Mouse (Mus musculus): ENCODE results near the gene Kndc1.

The Kndc1 gene

DNA sequence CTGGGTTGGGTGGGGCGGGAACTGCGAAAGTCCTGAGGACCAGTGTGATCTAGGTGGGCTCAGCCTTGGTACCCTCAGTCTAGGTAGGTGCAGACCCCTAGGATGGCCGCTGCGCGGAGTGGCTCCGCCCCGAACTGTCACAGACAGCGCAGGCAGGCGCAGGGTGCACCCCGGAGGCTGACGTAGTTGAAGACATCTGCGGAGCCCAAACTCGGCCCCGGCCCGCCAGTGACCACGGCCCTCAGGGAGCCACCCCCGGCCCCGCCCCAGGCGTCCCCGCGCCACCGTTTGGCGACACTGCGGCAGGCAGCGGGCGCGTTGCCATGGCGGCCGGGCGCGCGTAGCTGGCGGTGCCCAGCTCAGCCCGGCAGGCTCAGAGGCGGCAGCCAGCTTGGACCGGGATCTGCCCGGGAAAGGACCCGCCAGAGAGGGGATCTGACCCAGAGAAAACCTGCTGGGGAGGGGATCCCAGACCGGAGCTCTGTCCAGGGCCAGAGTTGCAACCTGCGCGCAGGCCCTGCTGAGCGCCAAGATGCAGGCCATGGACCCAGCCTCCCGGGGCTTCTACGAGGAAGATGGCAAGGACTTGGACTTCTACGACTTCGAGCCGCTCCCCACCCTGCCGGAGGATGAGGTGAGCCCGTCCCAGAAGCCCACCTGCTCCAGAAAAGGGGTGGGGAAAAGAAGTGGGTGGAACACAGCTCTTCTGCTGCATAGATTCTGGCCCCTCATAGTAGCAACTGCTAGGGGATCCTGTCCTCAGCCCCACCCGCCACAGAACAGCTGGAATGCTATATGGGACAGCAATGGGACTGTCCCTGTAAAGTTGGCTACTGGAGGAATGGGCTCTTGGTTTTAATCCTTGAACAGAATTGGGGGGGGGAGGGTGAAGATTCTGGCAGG is at the start of gene Kndc1:
TSS of gene Kndc1 (plus strand) at position 42 of the 903 bp plus-strand sequence.
- peak; percentile 62 to 83 for DNase-seq (ENCODE audit: low spot score in 2 of 2)

DNA sequence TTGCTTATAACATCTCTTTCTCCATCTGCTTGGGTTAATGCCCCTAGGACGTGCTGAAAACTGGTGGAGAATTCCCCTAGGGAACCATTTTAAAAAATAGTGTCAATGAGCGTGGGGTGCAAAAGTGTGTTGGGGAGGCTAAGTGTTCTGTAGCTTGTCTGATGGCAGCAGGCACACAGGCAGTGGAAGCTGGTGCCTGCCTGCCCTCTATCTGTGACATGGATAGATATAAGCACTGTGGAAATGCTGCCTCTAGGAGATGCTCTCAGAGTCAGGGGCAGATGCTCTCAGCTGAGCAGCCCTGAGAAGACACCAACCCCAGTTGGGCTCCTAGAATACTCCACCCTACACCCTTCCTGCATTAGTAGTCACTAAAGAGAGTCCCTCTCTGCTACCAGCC is 49.4 kb upstream of the Kndc1 start:
- DNase-seq (ENCODE audit: low spot score in 2 of 2) = no peak

DNA sequence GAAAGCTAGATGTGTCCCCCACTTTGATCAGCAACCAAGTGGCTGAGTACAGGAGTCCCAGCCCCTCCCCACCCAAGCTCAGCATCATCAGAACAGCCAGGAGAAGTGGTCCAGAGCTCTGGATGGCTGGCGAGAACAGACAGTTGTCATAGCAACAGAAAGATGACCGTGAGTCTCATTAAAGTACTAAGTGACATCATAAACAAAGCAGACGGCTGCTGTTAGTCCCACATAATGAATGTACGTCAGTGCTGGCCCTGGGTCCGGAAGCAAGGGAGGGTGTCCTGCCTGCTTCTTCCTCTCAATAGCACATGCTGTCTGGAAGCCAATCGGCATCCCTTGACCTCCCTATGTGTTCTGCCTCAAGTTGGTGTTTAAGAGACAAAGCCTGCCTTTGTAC is 44.3 kb upstream of the Kndc1 start:
- DNase-seq (ENCODE audit: low spot score in 2 of 2) = no peak

DNA sequence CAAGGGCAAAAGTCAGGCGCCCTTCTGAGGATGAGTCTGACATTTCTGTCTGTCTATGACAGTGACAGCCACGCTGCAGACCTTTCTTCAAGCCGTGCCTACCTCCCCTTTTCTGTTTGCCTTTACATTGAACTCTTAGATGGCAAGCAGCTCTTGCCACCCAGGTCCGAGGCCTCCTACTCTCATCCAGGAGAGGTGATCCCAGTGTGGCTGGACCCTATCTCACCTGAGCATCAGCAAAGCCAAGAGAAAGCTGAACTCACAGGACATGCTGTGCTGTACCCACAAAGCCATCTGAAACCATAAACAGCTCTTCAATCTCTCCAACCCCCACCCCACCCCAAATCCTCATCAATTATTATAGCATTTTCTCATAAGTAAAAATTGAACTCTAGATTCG is 43.8 kb upstream of the Kndc1 start:
- DNase-seq (ENCODE audit: low spot score in 2 of 2) = no peak

DNA sequence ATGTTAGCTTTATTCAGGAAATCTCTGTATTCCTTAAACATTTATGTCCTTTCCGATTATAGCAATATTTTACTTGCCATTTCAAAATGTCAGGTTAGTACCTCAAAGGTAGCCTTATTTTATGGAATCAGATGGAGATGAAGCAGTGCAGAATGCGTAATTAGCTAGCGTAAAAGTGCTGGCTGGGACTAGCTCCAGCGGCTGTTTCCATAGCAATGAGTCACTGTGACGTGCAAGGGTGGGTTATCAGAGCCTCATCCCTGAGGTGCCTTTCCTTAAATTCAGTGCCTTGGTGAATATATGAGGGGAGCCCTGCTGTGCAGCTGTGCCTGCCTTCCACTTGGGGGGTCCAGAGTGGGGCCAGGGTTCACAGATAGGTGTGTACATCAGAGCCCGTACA is 43.4 kb upstream of the Kndc1 start:
- DNase-seq (ENCODE audit: low spot score in 2 of 2) = peak in 1 of 2 experiments; percentile 66

DNA sequence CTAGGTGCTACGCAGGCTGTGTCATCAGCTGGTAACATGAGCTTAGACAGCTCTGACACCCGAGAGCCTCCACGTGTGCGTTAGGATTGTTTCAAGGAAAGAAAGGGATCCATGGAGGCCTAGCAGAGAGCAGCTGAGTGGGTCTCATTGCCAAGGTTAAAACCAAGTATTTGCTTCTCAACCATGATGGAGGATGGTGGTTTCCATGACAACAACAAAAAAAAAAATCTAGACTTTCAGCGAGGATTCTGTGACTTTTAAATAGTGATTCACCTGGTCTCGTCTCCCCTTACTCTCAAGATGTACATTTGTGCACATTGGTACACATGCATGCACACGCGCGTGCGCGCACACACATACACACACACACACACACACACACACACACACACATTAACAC is 39.2 kb upstream of the Kndc1 start:
- DNase-seq (ENCODE audit: low spot score in 2 of 2) = no peak

DNA sequence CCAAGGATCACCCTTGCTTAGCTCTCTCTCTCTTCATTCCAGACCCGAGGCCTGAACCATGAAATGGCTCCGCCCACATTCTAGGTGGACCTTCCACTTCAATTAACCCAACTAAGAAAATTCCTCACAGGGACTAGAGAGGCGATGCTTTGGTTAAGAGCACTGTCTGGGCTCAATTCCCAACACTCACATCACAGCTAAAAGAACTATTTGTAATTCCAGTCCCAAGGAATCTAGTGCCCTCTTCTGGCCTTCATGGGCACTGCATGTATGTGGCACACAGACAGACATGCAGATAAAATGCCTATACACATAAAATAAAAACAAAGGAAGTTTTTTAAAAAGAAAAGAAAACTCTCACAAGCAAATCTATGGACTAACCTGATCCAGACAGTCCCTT is 33.1 kb upstream of the Kndc1 start:
- peak in 1 of 2 experiments; percentile 90 for DNase-seq (ENCODE audit: low spot score in 2 of 2)

DNA sequence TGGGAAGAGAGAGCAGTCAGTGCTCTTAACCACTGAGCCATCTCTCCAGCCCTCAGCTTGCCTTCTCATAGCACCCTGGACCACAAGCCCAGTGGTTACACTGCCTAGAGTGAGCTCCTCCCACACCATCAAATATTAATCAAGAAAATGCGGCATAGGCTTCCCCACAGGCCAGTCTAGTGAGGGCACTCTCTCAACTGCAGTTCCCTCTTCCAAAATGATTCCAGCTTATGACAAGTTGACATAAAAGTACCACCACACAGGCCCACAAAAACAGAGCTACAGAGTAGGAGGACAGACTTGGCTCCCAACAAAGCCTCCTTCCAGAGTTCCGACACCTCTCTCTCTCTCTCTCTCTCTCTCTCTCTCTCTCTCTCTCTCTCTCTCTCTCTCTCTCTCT is 31.4 kb upstream of the Kndc1 start:
- DNase-seq (ENCODE audit: low spot score in 2 of 2) = no peak

DNA sequence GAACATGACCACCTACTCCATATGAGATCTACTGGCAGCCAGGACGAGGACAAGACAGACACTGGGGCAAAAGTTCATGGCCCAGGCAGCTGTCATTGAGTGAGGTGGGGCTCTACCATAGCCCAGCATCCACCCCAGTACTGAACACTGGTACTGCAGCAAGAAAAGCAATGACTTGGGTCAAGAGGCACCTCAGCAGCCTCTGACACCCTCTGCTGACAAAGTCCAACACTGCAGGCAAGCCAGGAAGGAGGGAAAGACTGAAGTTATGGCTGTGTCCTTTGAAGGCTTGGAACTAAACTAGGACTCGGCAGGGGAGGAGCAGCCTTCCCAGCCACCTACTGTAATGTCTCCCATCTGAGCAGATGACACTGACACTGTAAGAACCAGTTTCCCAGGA is 30.2 kb upstream of the Kndc1 start:
- no peak for DNase-seq (ENCODE audit: low spot score in 2 of 2)

DNA sequence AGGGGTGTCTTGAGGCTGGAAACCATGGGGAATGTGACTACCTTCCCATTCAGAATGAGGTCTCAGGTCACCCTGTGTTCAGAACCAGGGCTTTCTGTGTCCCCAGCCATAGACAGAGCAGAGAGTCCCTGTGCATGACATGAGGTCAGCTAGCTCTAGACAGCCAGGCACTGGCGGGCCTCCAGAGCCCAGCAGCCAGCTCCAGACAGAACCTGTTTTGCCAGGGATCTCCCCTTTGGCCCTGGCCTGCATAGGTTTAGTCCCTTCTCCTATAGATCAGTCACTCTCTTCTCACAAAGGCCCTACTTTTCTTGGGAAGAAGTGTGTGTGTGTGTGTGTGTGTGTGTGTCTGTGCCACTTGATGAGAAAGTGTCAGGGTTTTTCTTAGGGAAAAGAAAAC is 29.6 kb upstream of the Kndc1 start:
- DNase-seq (ENCODE audit: low spot score in 2 of 2) = no peak

DNA sequence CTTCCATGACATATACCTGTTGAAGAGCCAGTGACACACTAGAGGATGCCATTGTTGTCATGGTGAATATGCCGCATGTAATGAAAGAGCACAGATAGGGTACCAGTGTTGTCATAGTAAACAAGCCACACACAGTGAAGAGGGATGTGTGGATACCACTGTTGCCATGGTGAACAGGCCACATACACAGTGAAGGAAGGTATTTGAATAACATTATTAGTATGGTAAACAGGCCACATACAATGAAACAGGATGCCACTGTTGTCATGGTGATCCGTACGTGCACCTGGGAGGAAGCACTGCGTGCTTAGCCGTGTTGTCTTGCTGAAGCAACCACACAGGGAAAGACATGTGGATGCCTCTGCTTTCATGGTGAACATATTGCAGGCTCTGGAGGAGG is 23.5 kb upstream of the Kndc1 start:
- no peak for DNase-seq (ENCODE audit: low spot score in 2 of 2)

DNA sequence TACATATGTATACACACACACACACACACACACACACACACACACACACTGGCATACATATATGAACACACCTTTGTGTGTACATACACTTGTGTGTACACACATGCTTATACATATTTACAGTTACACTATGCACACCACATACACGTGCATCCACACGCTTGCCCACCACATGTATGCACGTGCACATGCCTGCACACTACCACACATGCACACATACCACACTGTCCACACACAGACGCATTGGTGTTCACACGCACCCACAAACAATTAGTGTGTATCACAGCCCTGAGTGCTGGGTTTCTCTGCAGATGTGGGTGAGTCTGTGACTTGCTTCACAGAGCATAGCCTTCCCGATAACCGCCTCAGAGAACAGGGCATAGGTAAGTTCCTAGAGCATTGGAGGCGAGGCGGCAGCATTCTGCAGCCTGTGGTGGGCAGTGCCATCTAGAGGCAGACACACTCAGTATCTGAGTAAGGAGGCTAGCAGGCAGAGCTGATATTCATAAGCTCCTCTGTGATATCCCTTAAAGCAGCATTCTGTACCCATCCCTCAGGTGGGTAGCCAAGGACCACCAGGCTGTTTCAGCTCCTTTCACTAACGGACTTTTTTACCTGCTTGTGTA is 17.2 kb upstream of the Kndc1 start:
- peak in 1 of 2 experiments; percentile 70 for DNase-seq (ENCODE audit: low spot score in 2 of 2)

DNA sequence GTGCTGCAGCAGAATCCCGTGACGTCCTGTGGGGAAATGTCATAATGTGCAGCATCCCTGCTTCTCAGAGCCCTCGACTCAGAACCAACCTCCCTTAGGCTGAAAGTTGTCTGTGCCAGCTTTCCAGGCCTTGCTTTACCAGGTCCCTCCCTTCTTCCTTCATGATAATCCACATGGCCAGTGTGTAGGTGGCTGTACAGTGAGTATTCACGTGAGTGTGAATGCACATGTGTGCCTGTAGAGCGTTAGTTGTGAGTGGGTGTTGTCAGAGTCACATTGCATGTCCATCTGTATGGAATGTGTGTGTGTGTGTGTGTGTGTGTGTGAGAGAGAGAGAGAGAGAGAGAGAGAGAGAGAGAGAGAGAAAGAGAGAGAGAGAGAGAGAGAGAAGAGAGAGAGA is 16.4 kb upstream of the Kndc1 start:
- DNase-seq (ENCODE audit: low spot score in 2 of 2) = peak in 1 of 2 experiments; percentile 50

DNA sequence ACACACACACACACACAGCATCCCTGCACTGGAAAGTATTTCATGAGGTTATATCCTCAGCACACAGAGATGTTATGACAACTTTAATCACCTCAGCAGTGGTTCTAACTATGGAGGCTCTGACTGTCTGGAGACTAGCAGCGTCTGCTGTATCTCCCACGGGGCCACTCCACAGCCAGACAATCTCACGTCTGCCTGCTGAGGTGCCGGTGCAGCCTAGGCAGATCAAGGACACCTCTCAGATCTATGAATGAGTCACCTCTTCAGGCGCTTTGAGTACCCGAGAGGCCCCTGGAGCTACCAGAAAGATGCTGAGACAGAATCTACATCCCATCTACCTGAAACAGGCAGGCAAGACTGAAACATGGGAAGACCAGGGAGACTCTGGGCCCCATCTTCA is 15.9 kb upstream of the Kndc1 start:
- DNase-seq (ENCODE audit: low spot score in 2 of 2) = no peak

DNA sequence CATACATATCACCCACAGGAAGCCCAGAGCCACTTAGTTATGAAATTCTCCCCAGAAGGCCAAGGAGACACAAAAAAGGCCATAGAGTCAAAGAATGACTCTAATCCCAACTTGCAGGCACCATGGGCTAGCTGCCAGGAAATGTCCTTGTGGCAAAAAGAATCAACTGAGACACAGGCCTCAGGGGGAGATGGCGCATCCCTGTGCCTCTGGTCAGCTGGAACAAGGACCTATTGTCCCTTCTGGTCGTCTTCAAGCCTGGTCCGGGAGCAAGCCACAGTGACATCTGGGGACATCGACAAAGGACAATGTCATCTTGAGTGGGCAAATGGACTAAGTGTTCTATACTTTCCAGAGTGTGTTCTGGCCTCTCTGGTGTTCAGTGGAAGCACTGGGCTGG is 11.0 kb upstream of the Kndc1 start:
- DNase-seq (ENCODE audit: low spot score in 2 of 2) = no peak

DNA sequence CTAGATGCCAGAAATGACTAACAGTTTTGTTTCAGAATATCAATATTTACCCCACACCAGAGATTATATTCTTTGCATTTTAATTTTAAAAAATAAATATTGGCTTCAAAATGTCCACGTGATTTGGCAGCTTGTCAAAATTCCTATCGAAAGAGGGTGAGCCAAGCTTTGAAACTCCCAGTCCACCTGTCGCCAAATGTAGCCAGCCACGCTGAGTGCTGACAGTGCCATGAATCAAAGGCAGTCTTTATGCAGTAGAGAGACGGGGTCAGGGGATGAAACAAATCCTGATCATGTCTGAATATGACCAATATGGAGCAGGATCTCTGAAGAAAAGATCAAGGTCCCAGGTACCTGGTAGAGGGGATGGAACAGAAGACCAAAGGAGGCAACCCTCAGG is 2.7 kb upstream of the Kndc1 start:
- DNase-seq (ENCODE audit: low spot score in 2 of 2) = no peak

DNA sequence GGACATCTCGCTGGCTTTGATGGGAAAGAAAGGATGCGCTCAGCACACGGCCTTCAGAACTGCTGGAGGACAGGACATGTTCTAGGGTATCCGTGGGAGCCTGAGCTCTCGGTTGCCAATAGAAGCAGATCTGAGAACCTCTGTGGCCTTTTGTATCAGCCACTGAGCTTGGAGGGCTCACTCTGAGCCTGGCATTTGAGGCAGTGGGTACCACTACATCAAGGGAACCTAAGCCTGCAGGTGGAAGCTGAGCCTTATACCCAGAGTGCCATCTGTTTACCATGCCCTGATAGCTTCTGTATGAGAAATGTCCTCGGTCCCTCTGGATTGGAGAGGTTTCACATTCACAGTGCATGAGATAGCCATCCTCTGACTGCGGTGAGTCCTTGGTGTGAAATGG is 1.8 kb downstream of the Kndc1 start:
- no peak for DNase-seq (ENCODE audit: low spot score in 2 of 2)

DNA sequence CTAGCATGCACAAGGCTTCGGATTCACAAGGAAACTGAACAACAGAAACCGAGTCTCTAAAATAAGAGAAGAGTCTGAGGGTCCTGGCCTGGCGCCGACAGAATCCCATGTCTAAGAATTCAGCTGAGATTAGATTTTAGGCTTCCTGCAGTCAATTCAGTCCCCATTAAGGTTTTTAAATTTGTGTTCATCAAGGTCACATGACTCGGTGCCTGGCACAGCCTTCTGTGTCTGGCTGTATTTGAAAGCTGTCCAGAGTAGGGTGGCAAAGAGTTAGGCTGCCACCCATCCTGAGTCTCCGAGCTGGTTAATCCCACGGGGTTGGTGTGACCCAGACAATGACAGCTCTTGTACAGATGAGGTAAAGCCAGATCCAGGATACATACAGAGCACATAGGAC is 2.3 kb downstream of the Kndc1 start:
- no peak for DNase-seq (ENCODE audit: low spot score in 2 of 2)

DNA sequence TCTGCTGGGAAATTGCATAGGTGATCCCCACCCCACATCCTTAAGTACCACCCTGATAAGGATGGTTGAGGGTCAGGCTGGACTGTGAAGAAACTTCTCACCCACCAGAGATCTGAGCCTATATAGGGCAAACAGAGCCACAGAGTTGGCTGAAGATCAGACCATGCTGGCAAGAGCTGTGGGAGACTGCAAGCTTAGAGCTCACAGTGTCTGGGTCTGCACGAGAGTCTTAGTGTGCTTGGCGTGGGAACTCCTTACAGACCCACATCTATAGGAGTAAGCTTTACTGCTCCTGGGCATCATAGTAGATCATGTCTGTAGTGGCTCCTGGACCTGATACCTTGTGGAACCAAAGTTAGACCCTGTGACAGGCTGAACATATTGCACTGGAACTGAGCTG is 4.1 kb downstream of the Kndc1 start:
- no peak for DNase-seq (ENCODE audit: low spot score in 2 of 2)

DNA sequence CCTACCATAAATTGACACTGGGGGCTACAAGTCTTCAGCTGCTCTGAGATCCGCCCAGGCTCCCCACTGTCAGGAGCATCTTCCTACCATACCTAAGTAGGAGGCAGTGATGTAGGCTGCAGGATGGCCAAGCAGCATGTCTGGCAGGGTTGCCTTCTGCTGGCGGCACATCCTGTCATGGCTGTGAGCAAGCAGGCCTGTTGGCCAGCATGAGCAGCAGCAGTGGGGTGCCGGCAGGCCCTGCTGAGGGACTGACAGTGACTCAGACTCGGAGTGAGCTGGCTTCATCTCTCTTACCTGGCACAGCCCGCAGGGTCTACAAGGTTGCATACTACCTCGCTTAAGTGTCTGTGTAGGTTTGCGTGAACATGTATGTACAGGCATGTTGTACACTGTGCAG is 5.0 kb downstream of the Kndc1 start:
- DNase-seq (ENCODE audit: low spot score in 2 of 2) = peak in 1 of 2 experiments; percentile 62

DNA sequence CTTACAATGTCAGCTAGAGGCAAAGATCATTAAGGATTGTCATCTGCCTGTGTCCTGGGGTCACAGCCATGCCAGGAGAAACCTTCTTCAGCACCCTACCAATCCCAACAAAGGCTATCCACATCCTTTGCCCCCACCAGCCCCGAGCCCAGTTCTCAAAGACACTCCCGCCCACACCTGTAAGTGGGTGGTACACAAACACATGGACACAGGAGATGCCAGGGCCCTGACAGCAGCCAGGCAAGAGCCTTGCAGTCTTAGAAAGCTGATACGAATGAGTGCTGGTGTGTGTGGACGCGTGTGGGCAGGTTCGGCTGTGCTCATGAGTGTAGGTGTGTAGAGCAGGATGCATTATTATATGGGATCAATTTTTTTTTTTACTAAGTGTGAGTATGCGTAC is 6.0 kb downstream of the Kndc1 start:
- no peak for DNase-seq (ENCODE audit: low spot score in 2 of 2)

DNA sequence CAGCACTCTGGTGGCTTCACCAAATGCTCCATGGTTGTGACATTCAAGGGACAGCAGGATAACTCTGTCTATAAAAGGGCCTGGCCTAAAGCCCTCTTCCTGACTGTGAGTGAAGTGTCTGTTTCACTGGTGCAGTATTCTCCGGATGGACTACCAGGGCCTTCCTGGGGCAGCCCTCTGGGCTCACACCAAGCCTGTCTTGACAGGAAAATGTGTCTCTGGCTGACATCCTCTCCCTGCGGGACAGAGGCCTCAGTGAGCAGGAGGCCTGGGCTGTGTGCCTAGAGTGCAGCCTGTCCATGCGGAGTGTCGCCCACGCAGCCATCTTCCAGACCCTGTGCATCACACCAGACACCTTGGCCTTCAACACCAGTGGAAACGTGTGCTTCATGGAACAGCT is 6.4 kb downstream of the Kndc1 start:
- no peak for DNase-seq (ENCODE audit: low spot score in 2 of 2)

DNA sequence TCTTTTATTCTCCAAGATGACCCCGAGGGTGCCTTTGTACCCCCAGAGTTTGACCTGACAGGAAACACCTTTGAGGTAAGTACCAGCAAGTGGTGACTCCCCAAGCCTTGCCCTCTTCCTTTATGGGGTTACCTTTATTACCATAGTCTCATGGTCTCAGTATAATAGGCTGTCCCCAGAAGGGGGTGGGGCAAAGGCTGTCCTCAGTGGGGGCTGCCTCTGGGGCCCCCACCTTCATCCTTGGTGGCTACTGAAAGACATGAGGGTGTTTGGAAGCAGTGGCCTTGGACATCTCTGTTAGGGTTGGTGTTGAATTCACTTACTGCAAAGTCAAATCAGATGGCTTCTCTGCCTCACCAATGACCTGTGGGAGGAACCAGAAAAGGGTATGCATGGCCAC is 7.5 kb downstream of the Kndc1 start:
- DNase-seq (ENCODE audit: low spot score in 2 of 2) = no peak
